Comparison of ENCODE assay signal across 21 mouse cellular contexts in genomic region chr16:67844481-67844880, GRCm38 (mm10).
DNase-seq lines count a peak whose midpoint lies in the region; ATAC-seq and TF ChIP-seq lines count a peak whose summit lies in the region.
"Had no signal": no experiment of that assay in that cellular context is flagged by ENCODE, and none has a peak within 500 bp of the region (broad histone marks: within the 10 kb centered on the region; RNA-seq: fewer than 3 reads in every experiment).

No protein-coding gene starts in this region.

- no peaks in the 10 kb centered on the region for H3K9me3 ChIP-seq in forebrain, embryonic 13.5 days (replicated peaks)
- no peaks in the 10 kb centered on the region for H3K9me3 ChIP-seq in forebrain, embryonic 11.5 days (ENCODE audit: control insufficient read depth, low read length)
- H3K9me3 ChIP-seq in midbrain, embryonic 14.5 days (ENCODE audit: control insufficient read depth, low read length), result no peaks in the 10 kb centered on the region
- H3K9me3 ChIP-seq in midbrain, embryonic 13.5 days, result no peaks in the 10 kb centered on the region
- H3K9me3 ChIP-seq: embryonic facial prominence, embryonic 12.5 days; heart, embryonic 13.5 days; liver, embryonic 13.5 days; lung, embryonic 15.5 days; midbrain, embryonic 12.5 days; neural tube, embryonic 12.5 days had no signal

- H3K9ac ChIP-seq in forebrain, embryonic 13.5 days, result no peak overlapping the region
- H3K9ac ChIP-seq in forebrain, embryonic 11.5 days (ENCODE audit: low read length), result no peak overlapping the region
- H3K9ac ChIP-seq in midbrain, embryonic 14.5 days (replicated peaks; ENCODE audit: low read length), result no peak overlapping the region
- no peak overlapping the region for H3K9ac ChIP-seq in midbrain, embryonic 13.5 days (replicated peaks)
- H3K9ac ChIP-seq: embryonic facial prominence, embryonic 12.5 days; heart, embryonic 13.5 days; liver, embryonic 13.5 days; lung, embryonic 15.5 days; midbrain, embryonic 12.5 days; neural tube, embryonic 12.5 days had no signal

- no peak for TF ChIP-seq CTCF in gastrocnemius, adult 2 months (IDR thresholded peaks at IDR 0.05)

- H3K27ac ChIP-seq in forebrain, embryonic 13.5 days, result no peak overlapping the region
- H3K27ac ChIP-seq in forebrain, embryonic 11.5 days (ENCODE audit: low read depth, low read length), result no peak overlapping the region
- H3K27ac ChIP-seq in midbrain, embryonic 14.5 days (replicated peaks; ENCODE audit: low read depth, low read length), result no peak overlapping the region
- no peak overlapping the region for H3K27ac ChIP-seq in midbrain, embryonic 13.5 days
- H3K27ac ChIP-seq in gastrocnemius, adult 2 months, result no peak overlapping the region
- H3K27ac ChIP-seq: embryonic facial prominence, embryonic 12.5 days; heart, embryonic 13.5 days; liver, embryonic 13.5 days; lung, embryonic 15.5 days; midbrain, embryonic 12.5 days; neural tube, embryonic 12.5 days had no signal

- intact Hi-C loops in gastrocnemius, adult 2 months (cut with DNase I), result no loop called here

- DNase-seq in forebrain, embryonic 11.5 days (ENCODE audit: low spot score), result no peak
- DNase-seq in midbrain, embryonic 14.5 days, result peak; percentile 18
- DNase-seq in cerebellum, adult 11-12 months, result peak; percentile 87
- peak; percentile 92 to 93 for DNase-seq in cerebellum, postnatal 25 days
- DNase-seq in gastrocnemius, adult 2 months, result no peak
- no peak for DNase-seq in gastrocnemius, adult 18-20 months (ENCODE audit: low spot score)
- DNase-seq: heart, adult 11 months; heart, postnatal 4 days; kidney, adult 9 months; kidney, postnatal 4 days; liver, embryonic 13.5 days; right cerebral cortex, postnatal 25 days; thymus, postnatal 4 days had no signal

- WGBS in forebrain, embryonic 13.5 days, result 69% methylated on average over 5 of the region's 5 CpGs
- 90% methylated on average over 5 of the region's 5 CpGs for WGBS in forebrain, embryonic 11.5 days
- WGBS in midbrain, embryonic 14.5 days, result 80% methylated on average over 5 of the region's 5 CpGs
- WGBS in midbrain, embryonic 13.5 days, result 86% methylated on average over 5 of the region's 5 CpGs

- ATAC-seq in forebrain, embryonic 13.5 days, result peak; percentile 68
- ATAC-seq in forebrain, embryonic 11.5 days (replicated peaks; ENCODE audit: low FRiP score), result no peak
- no peak for ATAC-seq in midbrain, embryonic 14.5 days (ENCODE audit: low FRiP score, low TSS enrichment)
- ATAC-seq in midbrain, embryonic 13.5 days, result no peak
- ATAC-seq: inflammation-experienced regulatory T-cells, adult 6 months had no signal

- H3K4me2 ChIP-seq in forebrain, embryonic 13.5 days, result no peak overlapping the region
- no peak overlapping the region for H3K4me2 ChIP-seq in forebrain, embryonic 11.5 days (ENCODE audit: low read depth, low read length, severe bottlenecking)
- H3K4me2 ChIP-seq in midbrain, embryonic 14.5 days (ENCODE audit: low read length), result no peak overlapping the region
- no peak overlapping the region for H3K4me2 ChIP-seq in midbrain, embryonic 13.5 days (replicated peaks)
- H3K4me2 ChIP-seq: embryonic facial prominence, embryonic 12.5 days; heart, embryonic 13.5 days; liver, embryonic 13.5 days; lung, embryonic 15.5 days; midbrain, embryonic 12.5 days; neural tube, embryonic 12.5 days had no signal

- no peaks in the 10 kb centered on the region for H3K36me3 ChIP-seq in forebrain, embryonic 13.5 days (ENCODE audit: poor library complexity, severe bottlenecking)
- H3K36me3 ChIP-seq in forebrain, embryonic 11.5 days (ENCODE audit: control insufficient read depth, insufficient read depth, low read length), result no peaks in the 10 kb centered on the region
- no peaks in the 10 kb centered on the region for H3K36me3 ChIP-seq in midbrain, embryonic 14.5 days (ENCODE audit: control insufficient read depth, insufficient read depth, low read length)
- no peaks in the 10 kb centered on the region for H3K36me3 ChIP-seq in midbrain, embryonic 13.5 days
- H3K36me3 ChIP-seq: embryonic facial prominence, embryonic 12.5 days; heart, embryonic 13.5 days; liver, embryonic 13.5 days; lung, embryonic 15.5 days; midbrain, embryonic 12.5 days; neural tube, embryonic 12.5 days had no signal

- no peaks in the 10 kb centered on the region for H3K27me3 ChIP-seq in forebrain, embryonic 13.5 days
- no peaks in the 10 kb centered on the region for H3K27me3 ChIP-seq in forebrain, embryonic 11.5 days (ENCODE audit: control insufficient read depth, insufficient read depth, low read length)
- H3K27me3 ChIP-seq in midbrain, embryonic 14.5 days (ENCODE audit: control insufficient read depth, insufficient read depth, low read length), result no peaks in the 10 kb centered on the region
- H3K27me3 ChIP-seq in midbrain, embryonic 13.5 days, result no peaks in the 10 kb centered on the region
- H3K27me3 ChIP-seq: embryonic facial prominence, embryonic 12.5 days; heart, embryonic 13.5 days; liver, embryonic 13.5 days; lung, embryonic 15.5 days; midbrain, embryonic 12.5 days; neural tube, embryonic 12.5 days had no signal

- H3K4me3 ChIP-seq in forebrain, embryonic 13.5 days, result no peak overlapping the region
- H3K4me3 ChIP-seq in forebrain, embryonic 11.5 days (ENCODE audit: low read depth, low read length), result no peak overlapping the region
- no peak overlapping the region for H3K4me3 ChIP-seq in midbrain, embryonic 14.5 days (replicated peaks; ENCODE audit: low read depth, low read length)
- H3K4me3 ChIP-seq in midbrain, embryonic 13.5 days (replicated peaks), result no peak overlapping the region
- no peak overlapping the region for H3K4me3 ChIP-seq in gastrocnemius, adult 2 months
- H3K4me3 ChIP-seq: embryonic facial prominence, embryonic 12.5 days; heart, embryonic 13.5 days; liver, embryonic 13.5 days; lung, embryonic 15.5 days; midbrain, embryonic 12.5 days; neural tube, embryonic 12.5 days had no signal

- no peaks in the 10 kb centered on the region for H3K4me1 ChIP-seq in forebrain, embryonic 13.5 days
- H3K4me1 ChIP-seq in forebrain, embryonic 11.5 days (replicated peaks; ENCODE audit: control insufficient read depth, insufficient read depth, low read length), result no peaks in the 10 kb centered on the region
- no peaks in the 10 kb centered on the region for H3K4me1 ChIP-seq in midbrain, embryonic 14.5 days (ENCODE audit: control insufficient read depth, insufficient read depth, low read length)
- no peaks in the 10 kb centered on the region for H3K4me1 ChIP-seq in midbrain, embryonic 13.5 days (replicated peaks)
- H3K4me1 ChIP-seq: embryonic facial prominence, embryonic 12.5 days; heart, embryonic 13.5 days; liver, embryonic 13.5 days; lung, embryonic 15.5 days; midbrain, embryonic 12.5 days; neural tube, embryonic 12.5 days had no signal

Comparison
In these comparisons a context has a peak if more than half of its experiments do, and no peak if none do; other contexts are left out.
1. DNase-seq: peak in midbrain, embryonic 14.5 days (single experiment), cerebellum, adult 11-12 months (single experiment) and cerebellum, postnatal 25 days (2 of 2); none in forebrain, embryonic 11.5 days (single experiment), gastrocnemius, adult 2 months (single experiment) and gastrocnemius, adult 18-20 months (single experiment).